Mouse (Mus musculus): ENCODE measurements around the gene Cks1b. TPM values are rescaled to one million over a fixed set of nuclear protein-coding genes. Genes with fewer than 3 reads are reported as not detected.

The Cks1b gene
- 3.8 TPM for polyA plus RNA-seq (2014; fragmentation: Illumina TruSeq; extraction: RNeasy Lipid Tissue Mini Kit (QIAGEN cat#74804); ENCODE audit: low read depth, low replicate concordance)

DNA sequence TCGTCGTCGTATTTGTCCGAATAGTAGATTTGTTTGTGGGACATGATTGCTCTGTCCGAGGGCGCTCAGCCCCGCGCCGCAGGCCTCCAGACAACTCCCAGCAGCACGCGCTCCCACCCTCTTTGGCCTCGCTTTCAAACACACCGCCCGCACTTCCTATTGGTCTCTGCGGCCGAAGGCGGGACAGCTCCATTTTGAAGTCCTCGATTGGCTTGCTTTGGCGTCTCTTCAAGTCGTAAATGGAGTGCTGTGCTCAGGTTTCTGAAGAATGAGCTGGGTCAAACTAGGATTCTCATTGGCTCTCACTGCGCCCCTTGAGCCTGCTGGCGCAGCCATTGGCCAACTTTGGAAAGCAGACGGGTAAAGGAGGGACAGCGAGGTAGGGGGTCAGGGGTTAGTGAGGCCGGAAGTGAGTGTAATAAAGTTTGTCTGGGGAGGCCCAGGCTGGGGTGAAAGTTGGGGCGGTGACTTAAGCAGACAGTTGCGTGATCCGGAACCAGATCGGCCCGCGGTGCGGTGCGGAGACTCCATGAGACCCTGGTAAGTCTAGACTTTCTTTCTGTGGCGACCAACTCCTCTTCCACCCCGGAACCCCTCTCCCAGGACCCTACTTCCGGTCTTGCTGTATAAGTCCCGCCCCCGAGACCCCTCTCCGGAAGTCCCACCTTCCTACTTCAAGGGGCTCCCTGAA is at the start of gene Cks1b, which contains the start of gene Shc1:
TSS of gene Cks1b (minus strand) at position 214 of the 691 bp plus-strand sequence.
TSS of gene Shc1 (plus strand) at position 274 of the 691 bp plus-strand sequence.

DNA sequence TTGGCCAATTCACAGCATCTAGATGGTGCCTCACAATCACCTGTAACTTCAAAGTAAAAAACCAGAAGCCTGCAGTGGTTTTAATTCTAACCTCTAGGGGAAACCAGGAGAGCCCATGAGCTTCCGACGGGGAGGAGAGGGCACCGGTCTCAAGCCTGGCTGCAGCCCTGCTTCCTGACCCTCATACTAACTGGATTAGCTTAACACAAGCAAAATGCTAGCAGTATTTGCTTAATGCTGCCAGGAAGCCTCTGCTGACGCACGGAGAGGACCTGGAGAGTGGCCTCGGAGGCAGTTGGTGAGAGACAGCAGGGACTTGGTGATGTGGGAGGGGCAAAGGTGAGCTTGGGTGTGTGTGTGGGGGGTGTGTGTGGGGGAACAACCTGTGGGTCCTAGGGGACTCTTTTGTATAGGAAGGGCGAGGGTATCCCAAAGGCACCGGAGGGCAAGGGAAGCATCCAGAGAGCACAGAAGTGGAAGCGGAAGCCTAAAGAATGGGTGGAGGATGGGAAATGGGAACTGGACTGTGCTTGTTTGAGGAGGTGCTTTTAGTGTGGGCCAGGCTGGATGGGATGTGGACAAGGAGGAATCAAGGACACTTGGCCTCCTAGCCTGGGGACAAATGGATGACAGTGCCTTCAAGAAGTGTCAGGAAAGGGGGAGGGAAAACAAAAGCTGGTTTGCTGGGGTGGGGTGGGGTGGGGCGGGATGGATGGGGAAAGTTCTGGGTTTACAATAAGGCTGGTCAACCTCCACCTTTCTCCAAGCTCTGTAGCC is 36.4 kb upstream of the Cks1b start, which contains the start of gene Pmvk:
TSS of gene Pmvk (plus strand) at position 141 of the 777 bp plus-strand sequence.

GRCm38 (mm10) chr3:89436176-89437113 is 18.3 kb upstream of the Cks1b start, which contains the start of gene Pbxip1:
Pbxip1 (plus strand) TSS chr3:89436706.

DNA sequence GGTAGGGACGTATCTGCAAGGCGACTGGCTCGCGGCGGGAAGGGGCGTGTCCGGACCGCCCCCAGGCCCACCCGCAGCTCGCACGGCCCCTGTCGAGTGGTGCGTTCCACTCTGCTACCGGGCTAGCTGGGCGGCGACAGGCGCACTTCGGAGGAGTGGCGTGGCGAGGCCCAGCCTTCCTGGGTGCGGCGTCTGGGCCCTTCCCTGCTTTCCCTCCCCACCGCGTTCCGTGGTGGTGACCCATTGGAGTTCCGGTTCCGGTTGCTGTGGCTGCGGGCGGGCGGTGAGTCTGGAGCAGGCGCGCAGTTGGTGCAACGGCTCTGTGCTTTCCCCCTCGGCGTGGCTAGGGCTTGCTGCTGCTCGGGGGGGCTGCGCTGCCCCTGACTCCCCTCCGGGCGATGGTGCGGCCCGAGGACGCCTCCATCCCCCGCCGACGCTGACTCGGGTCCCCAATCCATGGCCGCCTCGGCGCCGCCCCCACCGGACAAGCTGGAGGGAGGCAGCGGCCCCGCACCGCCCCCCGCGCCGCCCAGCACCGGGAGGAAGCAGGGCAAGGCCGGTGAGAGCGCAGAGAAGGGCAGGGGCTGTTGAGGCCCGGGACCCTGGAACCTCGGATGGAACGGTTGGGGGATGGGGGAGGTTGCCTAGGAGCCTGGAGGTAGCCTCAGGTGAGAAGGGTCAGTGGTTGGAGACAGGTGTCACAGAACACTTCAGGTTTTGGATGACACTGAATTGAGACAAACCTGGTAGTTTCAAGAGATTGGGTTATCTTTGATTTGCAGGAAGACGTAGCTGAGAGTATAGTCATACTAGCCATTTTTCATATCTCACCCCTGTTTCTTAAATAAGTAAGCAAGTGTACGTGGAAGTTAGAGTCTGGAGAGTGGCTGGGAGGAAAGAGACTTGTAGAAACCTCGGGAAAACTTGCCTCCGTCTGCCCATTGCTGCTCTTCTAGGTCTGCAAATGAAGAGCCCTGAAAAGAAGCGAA is 12.3 kb upstream of the Cks1b start, which contains the start of gene Pygo2:
TSS of gene Pygo2 (plus strand) at position 44 of the 989 bp plus-strand sequence.

GRCm38 (mm10) chr3:89411490-89412393 is 6.4 kb downstream of the Cks1b start, which contains the start of gene Flad1:
Flad1 (minus strand) TSS chr3:89411870.

DNA sequence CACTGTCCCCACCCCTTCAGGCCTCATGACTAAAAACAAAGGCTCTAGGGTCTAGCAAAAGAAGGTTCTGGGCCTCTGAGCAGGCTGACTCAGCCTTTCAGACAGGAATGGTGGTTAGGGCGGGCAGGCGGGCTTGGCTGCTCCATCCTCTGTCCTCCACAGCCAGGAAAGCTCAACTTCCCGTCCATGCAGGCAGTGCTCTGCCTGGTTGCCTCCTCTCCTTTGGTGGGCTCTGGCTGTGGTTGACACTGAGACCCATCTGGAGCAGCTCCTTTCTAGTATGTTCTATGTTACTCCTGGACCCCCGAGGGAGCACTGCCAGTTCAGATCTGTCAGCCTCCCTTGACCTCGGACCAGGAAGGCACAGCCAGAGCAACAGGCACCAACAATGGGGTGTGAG is 15.5 kb downstream of the Cks1b start, which contains the start of gene Lenep:
TSS of gene Lenep (minus strand) at position 101 of the 400 bp plus-strand sequence.

DNA sequence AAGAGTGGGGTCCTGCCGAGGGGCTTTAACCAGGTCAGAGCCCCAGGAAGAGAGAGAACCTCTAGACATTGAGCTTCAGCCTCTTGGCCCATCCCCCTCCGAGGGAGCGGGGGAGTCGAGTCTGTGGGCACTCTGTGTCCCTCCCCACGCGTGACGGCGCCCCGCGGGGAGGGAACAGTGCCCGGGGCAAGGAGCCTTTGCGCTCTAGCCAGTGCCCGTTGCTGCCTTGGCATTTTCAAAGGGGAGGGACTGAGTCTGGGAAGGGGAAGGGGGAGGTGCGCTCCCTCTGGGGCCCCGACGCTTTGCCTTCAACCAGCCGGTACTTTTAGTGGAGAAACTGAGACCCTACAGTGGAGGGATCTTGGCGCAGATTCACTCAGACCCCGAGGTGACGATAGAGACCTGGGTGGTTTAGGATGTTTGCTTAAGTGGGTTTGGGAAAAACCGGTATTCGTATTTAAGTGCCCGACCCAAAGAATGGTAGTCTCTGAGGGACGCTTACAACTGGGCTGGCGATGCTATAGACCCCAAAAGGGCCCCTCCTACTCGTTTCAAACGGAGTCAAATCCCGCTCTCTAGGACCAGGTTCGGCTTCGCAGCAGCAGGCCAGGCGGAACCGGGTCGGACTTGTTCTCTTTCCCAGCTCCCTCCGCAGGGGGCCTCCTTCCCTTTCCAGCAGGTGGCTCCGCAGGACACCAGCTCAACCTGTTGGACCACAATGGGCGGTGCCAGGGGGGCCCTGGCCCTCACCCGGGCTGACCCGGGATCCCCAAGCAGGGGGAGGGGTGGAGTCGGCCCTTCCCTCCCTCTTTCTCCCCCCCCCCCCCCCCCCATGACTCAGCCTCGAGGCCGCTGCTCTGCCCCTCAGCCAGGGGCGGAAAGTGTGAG is 23.9 kb downstream of the Cks1b start, which contains the start of gene Zbtb7b:
TSS of gene Zbtb7b (minus strand) at position 771 of the 888 bp plus-strand sequence.

Other genes starting within 250 kb of the Cks1b start
- 52.7 TPM for gene Scamp3, start 240.9 kb downstream of the Cks1b start, polyA plus RNA-seq (2014; fragmentation: Illumina TruSeq; extraction: RNeasy Lipid Tissue Mini Kit (QIAGEN cat#74804); ENCODE audit: low read depth, low replicate concordance)
- 5.2 TPM for gene Fam189b, start 235.2 kb downstream of the Cks1b start, polyA plus RNA-seq (2014; fragmentation: Illumina TruSeq; extraction: RNeasy Lipid Tissue Mini Kit (QIAGEN cat#74804); ENCODE audit: low read depth, low replicate concordance)
- gene Gba, start 215.5 kb downstream of the Cks1b start, polyA plus RNA-seq (2014; fragmentation: Illumina TruSeq; extraction: RNeasy Lipid Tissue Mini Kit (QIAGEN cat#74804); ENCODE audit: low read depth, low replicate concordance) = 17.9 TPM
- gene Thbs3, start 203.2 kb downstream of the Cks1b start, polyA plus RNA-seq (2014; fragmentation: Illumina TruSeq; extraction: RNeasy Lipid Tissue Mini Kit (QIAGEN cat#74804); ENCODE audit: low read depth, low replicate concordance) = 12.0 TPM
- 78.4 TPM for gene Mtx1, start 191.3 kb downstream of the Cks1b start, polyA plus RNA-seq (2014; fragmentation: Illumina TruSeq; extraction: RNeasy Lipid Tissue Mini Kit (QIAGEN cat#74804); ENCODE audit: low read depth, low replicate concordance)
- gene Muc1, start 189.3 kb downstream of the Cks1b start, polyA plus RNA-seq (2014; fragmentation: Illumina TruSeq; extraction: RNeasy Lipid Tissue Mini Kit (QIAGEN cat#74804); ENCODE audit: low read depth, low replicate concordance) = 0.18 TPM
- gene Krtcap2, start 172.4 kb downstream of the Cks1b start, polyA plus RNA-seq (2014; fragmentation: Illumina TruSeq; extraction: RNeasy Lipid Tissue Mini Kit (QIAGEN cat#74804); ENCODE audit: low read depth, low replicate concordance) = 57.1 TPM
- gene Trim46, start 172.1 kb downstream of the Cks1b start, polyA plus RNA-seq (2014; fragmentation: Illumina TruSeq; extraction: RNeasy Lipid Tissue Mini Kit (QIAGEN cat#74804); ENCODE audit: low read depth, low replicate concordance) = 1.0 TPM
- gene Dpm3, start 159.0 kb downstream of the Cks1b start, polyA plus RNA-seq (2014; fragmentation: Illumina TruSeq; extraction: RNeasy Lipid Tissue Mini Kit (QIAGEN cat#74804); ENCODE audit: low read depth, low replicate concordance) = 48.2 TPM
- 42.9 TPM for gene Slc50a1, start 147.8 kb downstream of the Cks1b start, polyA plus RNA-seq (2014; fragmentation: Illumina TruSeq; extraction: RNeasy Lipid Tissue Mini Kit (QIAGEN cat#74804); ENCODE audit: low read depth, low replicate concordance)
- 33.4 TPM for gene Efna1, start 137.2 kb downstream of the Cks1b start, polyA plus RNA-seq (2014; fragmentation: Illumina TruSeq; extraction: RNeasy Lipid Tissue Mini Kit (QIAGEN cat#74804); ENCODE audit: low read depth, low replicate concordance)
- not detected for gene Efna3, start 95.4 kb downstream of the Cks1b start, polyA plus RNA-seq (2014; fragmentation: Illumina TruSeq; extraction: RNeasy Lipid Tissue Mini Kit (QIAGEN cat#74804); ENCODE audit: low read depth, low replicate concordance)
- gene Efna4, start 80.4 kb downstream of the Cks1b start, polyA plus RNA-seq (2014; fragmentation: Illumina TruSeq; extraction: RNeasy Lipid Tissue Mini Kit (QIAGEN cat#74804); ENCODE audit: low read depth, low replicate concordance) = 0.37 TPM
- gene Adam15, start 68.4 kb downstream of the Cks1b start, polyA plus RNA-seq (2014; fragmentation: Illumina TruSeq; extraction: RNeasy Lipid Tissue Mini Kit (QIAGEN cat#74804); ENCODE audit: low read depth, low replicate concordance) = 92.6 TPM
- not detected for gene Dcst2, start 56.4 kb downstream of the Cks1b start, polyA plus RNA-seq (2014; fragmentation: Illumina TruSeq; extraction: RNeasy Lipid Tissue Mini Kit (QIAGEN cat#74804); ENCODE audit: low read depth, low replicate concordance)
- not detected for gene Dcst1, start 53.1 kb downstream of the Cks1b start, polyA plus RNA-seq (2014; fragmentation: Illumina TruSeq; extraction: RNeasy Lipid Tissue Mini Kit (QIAGEN cat#74804); ENCODE audit: low read depth, low replicate concordance)
- 25.7 TPM for gene Zbtb7b, start 23.6 kb downstream of the Cks1b start, polyA plus RNA-seq (2014; fragmentation: Illumina TruSeq; extraction: RNeasy Lipid Tissue Mini Kit (QIAGEN cat#74804); ENCODE audit: low read depth, low replicate concordance)
- gene Lenep, start 15.6 kb downstream of the Cks1b start, polyA plus RNA-seq (2014; fragmentation: Illumina TruSeq; extraction: RNeasy Lipid Tissue Mini Kit (QIAGEN cat#74804); ENCODE audit: low read depth, low replicate concordance) = not detected
- 50.8 TPM for gene Flad1, start 6.5 kb downstream of the Cks1b start, polyA plus RNA-seq (2014; fragmentation: Illumina TruSeq; extraction: RNeasy Lipid Tissue Mini Kit (QIAGEN cat#74804); ENCODE audit: low read depth, low replicate concordance)
- gene Shc1, start 60 bp upstream of the Cks1b start, polyA plus RNA-seq (2014; fragmentation: Illumina TruSeq; extraction: RNeasy Lipid Tissue Mini Kit (QIAGEN cat#74804); ENCODE audit: low read depth, low replicate concordance) = 27.3 TPM
- 19.0 TPM for gene Pygo2, start 11.8 kb upstream of the Cks1b start, polyA plus RNA-seq (2014; fragmentation: Illumina TruSeq; extraction: RNeasy Lipid Tissue Mini Kit (QIAGEN cat#74804); ENCODE audit: low read depth, low replicate concordance)
- gene Pbxip1, start 18.3 kb upstream of the Cks1b start, polyA plus RNA-seq (2014; fragmentation: Illumina TruSeq; extraction: RNeasy Lipid Tissue Mini Kit (QIAGEN cat#74804); ENCODE audit: low read depth, low replicate concordance) = 78.1 TPM
- gene Pmvk, start 36.2 kb upstream of the Cks1b start, polyA plus RNA-seq (2014; fragmentation: Illumina TruSeq; extraction: RNeasy Lipid Tissue Mini Kit (QIAGEN cat#74804); ENCODE audit: low read depth, low replicate concordance) = 19.8 TPM
- gene Kcnn3, start 101.8 kb upstream of the Cks1b start, polyA plus RNA-seq (2014; fragmentation: Illumina TruSeq; extraction: RNeasy Lipid Tissue Mini Kit (QIAGEN cat#74804); ENCODE audit: low read depth, low replicate concordance) = 1.3 TPM

Measured in heart, adult 10 weeks (tissue).